Mouse (Mus musculus) left cerebral cortex, adult 2 months (tissue): ENCODE measurements around the gene Tnfsf13. TPM values are rescaled to one million over a fixed set of nuclear protein-coding genes. Genes with fewer than 3 reads are reported as not detected.

Experiments used
- DNase-seq, 2 experiments: peaks; one replicate each; pipeline ENCODE4 v3.0.0; 2021 to 2022; ENCODE audit warnings: low spot score in 2 of 2, mixed read lengths in 1 of 2; ENCODE audit errors: extremely low spot score in 1 of 2
- H3K27ac ChIP-seq: fragments of 200-600 bp; 2 replicates; pipeline ENCODE4 v1.8.1; 2022
- H3K4me3 ChIP-seq: fragments of 200-600 bp; 2 replicates; pipeline ENCODE4 v1.8.1; 2022
- CTCF ChIP-seq: fragments of 200-600 bp; IDR thresholded peaks from 2 replicates; pipeline ENCODE4 v1.8.1; 2022; ENCODE audit warnings: antibody characterized with exemption, mild to moderate bottlenecking, moderate library complexity
- intact Hi-C: fragments of 180-260 bp; cut with DNase I; formaldehyde crosslinking; loops from one replicate; pipeline ENCODE4 v1.15.1; 2025
- total RNA-seq, 2 experiments: library from RNA; stranded (reverse); gene quantifications; 2 replicates each; pipeline ENCODE4 v1.2.3; 2021

Gene Tnfsf13
- total RNA-seq, 2 experiments from 2014 or later, result 3.3 to 3.8 TPM

GRCm38 (mm10) chr11:69699595-69699994 lies 14.0 kb upstream of the Tnfsf13 start:
- TF ChIP-seq CTCF, result no peak
- no peak for DNase-seq
- intact Hi-C loops, result no loop called here
- H3K27ac ChIP-seq, result no peak overlapping the region
- H3K4me3 ChIP-seq, result no peak overlapping the region

DNA sequence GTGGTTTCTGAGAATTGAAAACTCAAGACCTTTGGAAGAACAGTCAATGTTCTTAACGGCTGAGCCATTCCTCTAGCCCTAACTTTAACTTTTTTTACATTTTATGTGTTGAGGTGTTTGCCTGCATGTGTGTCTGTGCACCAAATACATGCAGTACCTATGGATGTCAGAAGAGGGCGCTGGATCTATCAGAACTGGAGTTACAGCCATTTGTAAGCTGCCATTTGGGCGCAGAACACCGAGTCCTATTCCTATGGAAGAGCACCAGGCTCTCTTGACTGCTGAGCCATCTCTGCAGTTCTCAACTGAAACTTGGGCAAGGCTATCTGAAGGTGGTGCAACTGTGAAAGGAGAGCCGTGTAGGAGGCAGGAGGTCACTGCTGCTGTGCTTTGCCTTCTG lies 13.0 kb upstream of the Tnfsf13 start:
- DNase-seq, result no peak
- intact Hi-C loops, result no loop called here
- H3K27ac ChIP-seq, result no peak overlapping the region
- TF ChIP-seq CTCF, result no peak; the same call in 1 of the 2 replicates
- H3K4me3 ChIP-seq, result no peak overlapping the region

DNA sequence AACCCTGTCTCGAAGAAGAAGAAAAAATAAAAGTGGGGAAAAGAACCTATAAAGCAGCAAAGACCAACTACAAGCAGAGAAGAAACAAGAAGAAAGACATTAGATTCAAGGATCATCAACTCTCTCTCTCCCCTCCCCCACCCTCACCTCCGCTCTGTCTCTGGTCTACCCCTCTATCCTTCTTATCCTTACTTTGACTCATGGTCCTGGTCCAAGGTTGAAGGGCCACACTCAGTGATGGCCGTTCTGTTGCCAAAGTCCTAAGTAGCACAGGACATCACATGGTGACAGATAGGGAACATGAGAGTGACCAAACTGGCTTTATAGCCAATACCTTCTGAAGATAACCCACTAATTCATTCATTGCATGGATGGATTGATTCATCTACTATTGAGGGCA lies 11.8 kb upstream of the Tnfsf13 start:
- no peak overlapping the region for H3K4me3 ChIP-seq
- H3K27ac ChIP-seq, result no peak overlapping the region
- no peak for DNase-seq
- TF ChIP-seq CTCF, result no peak
- intact Hi-C loops, result no loop called here

DNA sequence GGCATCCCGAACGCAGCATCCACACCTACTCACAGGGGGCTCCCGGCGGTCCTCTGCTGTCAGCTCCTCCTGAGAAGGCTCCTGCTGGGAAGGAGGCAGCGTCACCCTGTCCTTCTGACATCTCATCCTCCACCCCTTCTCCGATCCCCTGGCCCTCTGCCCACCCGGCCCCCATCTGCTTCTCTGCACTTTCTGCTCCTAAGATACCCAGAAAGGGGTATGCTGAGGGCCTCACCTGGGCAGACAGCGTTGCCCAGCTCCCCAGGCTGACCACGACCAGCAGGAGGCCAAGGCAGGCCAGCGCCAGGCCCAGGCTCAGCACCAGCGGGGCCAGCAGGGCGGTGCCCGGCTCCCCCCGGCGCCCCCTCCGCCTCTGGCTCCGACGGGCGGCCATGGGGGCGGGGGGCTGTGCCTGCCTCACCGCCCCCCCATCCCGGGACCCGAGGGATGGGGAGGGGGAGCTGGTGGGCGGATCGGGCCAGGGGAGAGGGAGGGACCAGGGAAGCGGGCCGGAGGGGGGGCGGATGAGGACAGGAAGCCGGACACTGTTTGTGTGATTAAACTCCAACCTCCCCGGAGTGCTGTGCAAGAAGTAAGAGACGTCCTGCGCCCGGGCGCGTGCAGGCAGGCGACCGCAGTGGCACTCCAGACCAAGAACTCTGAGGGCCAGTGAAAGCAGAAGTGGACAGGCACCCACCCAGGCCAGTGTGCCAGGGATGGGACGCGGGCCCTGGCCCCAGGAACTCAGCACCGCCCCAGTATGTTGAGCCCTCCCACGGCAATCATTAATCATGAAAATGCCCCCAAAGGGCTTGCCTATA lies 10.0 kb upstream of the Tnfsf13 start, which contains the start of the genes Tnfsf12 and Tnfsfm13:
TSS of gene Tnfsf12 (minus strand) at position 489 of the 821 bp plus-strand sequence.
TSS of gene Tnfsfm13 (minus strand) at position 738 of the 821 bp plus-strand sequence.
- intact Hi-C loops, result no loop called here
- peak within 1 kb of the TSS; percentile 82 for H3K27ac ChIP-seq
- DNase-seq, result peak; percentile 37 to 55
- peak; percentile 15 for TF ChIP-seq CTCF
- H3K4me3 ChIP-seq, result peak within 1 kb of the TSS; percentile 60

DNA sequence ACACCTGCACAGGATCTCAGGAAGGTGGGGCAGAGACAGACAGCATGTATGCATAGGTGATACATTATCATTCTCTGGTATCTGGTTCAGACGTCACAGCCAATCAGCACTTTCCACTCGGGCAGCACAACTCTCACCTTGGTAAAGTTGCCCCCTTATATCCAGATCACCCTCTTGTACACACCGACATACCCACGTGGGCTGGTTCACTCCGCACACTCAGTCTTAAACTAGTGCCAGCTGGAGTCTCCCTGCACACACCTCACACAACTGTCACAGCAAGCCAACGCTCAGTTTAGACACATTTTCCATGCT lies 9.4 kb upstream of the Tnfsf13 start:
- intact Hi-C loops, result no loop called here
- DNase-seq, result peak in 1 of 2 experiments; percentile 44
- H3K27ac ChIP-seq, result peak overlapping the region; percentile 82
- TF ChIP-seq CTCF, result no peak
- peak overlapping the region; percentile 60 for H3K4me3 ChIP-seq

GRCm38 (mm10) chr11:69693421-69693965 lies 7.9 kb upstream of the Tnfsf13 start:
- no peak overlapping the region for H3K4me3 ChIP-seq
- DNase-seq, result no peak
- H3K27ac ChIP-seq, result no peak overlapping the region
- intact Hi-C loops, result no loop called here
- no peak for TF ChIP-seq CTCF

DNA sequence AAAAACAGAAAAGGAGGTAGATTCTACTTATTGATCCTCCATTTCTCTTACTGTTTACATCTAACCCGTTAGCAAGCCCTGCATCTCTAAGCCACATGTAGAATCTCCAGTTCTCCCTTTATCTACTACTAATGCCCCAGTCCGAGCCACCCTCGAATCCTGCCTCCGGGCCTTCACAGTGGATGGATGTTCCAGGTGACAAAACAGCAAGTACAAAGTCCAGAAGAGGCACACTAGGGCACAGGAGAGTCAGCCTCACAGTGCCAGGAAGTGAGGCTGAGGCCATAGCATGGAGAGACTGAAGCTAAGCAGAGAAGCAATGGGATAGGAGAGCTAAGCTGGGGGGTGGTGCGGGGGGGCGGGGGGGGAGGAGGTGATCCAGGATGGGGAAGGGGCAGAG lies 7.3 kb upstream of the Tnfsf13 start:
- no peak for TF ChIP-seq CTCF
- intact Hi-C loops, result no loop called here
- no peak overlapping the region for H3K4me3 ChIP-seq
- H3K27ac ChIP-seq, result no peak overlapping the region
- DNase-seq, result no peak

GRCm38 (mm10) chr11:69692196-69692811 lies 6.7 kb upstream of the Tnfsf13 start:
- intact Hi-C loops, result no loop called here
- no peak for TF ChIP-seq CTCF
- no peak for DNase-seq
- no peak overlapping the region for H3K4me3 ChIP-seq
- no peak overlapping the region for H3K27ac ChIP-seq

DNA sequence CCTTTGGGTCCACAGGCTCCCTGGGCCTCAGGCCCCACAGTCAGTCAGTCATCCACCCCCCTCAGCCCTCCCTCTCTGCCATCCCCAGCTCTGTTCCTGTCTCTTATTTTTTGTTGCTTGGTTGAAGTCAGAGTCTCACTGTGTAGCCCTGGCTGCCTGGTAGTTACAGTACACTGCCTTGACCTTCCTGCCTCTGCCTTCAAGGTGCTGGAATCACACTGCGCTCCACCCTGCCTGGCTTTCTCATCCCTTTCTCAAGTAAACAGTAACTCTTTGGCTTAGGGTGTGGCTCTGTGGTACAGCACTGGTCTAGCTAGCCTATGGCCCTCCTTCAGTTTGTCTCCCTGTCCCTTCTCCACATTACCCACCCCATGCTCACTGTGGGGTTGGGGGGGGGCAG lies 4.3 kb upstream of the Tnfsf13 start:
- intact Hi-C loops, result no loop called here
- Histone ChIP-seq H3K4me3 (no peak overlapping the region), H3K27ac (no peak overlapping the region)
- TF ChIP-seq CTCF, result no peak
- no peak for DNase-seq

DNA sequence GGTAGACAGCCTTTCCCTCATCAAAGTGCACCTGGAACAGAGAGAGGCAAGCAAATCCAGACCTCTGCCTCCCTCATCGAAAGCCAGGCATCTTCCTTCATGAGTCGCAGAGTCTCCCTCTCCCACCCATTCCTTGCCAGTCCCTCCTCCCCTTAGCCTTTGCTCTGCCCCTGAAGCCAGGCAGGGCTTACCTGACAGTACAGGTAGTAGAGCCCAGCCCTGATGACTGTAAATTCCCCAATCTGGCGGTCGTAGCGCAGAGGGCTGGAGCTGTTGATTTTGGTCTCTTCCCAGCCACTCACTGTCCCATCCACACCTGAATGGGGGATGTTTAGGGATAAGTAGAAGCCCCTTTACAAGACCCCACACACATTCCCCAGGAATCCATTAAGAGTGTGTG lies 1.5 kb upstream of the Tnfsf13 start:
- Histone ChIP-seq H3K27ac (no peak overlapping the region; the same call in 1 of the 2 replicates), H3K4me3 (no peak overlapping the region)
- intact Hi-C loops, result no loop called here
- TF ChIP-seq CTCF, result no peak
- DNase-seq, result no peak

DNA sequence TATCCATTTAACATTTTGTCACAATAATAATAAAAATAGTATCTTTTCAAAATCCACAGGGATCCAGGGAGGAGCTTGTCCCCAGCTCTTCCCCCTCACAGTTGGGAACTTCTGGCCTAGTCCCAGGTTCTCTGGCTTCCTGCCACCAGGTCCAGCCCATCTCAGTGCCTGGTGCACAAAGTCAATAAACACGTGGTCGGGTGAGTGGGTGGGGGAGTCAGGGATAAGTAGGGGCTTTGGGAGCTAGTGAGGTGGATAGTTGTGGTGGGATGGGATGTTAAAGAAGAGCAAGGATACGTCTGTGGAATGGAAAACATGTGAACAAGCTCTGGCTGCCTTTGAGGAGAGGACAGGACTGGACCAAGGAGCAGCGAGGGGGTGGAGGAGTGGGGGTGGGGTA lies 793 bp upstream of the Tnfsf13 start:
- no peak for TF ChIP-seq CTCF
- no peak overlapping the region for H3K4me3 ChIP-seq
- no peak for DNase-seq
- intact Hi-C loops, result no loop called here
- peak overlapping the region; percentile 88; the same call in 1 of the 2 replicates for H3K27ac ChIP-seq

GRCm38 (mm10) chr11:69684936-69685335 lies 648 bp downstream of the Tnfsf13 start:
- no peak overlapping the region for H3K4me3 ChIP-seq
- H3K27ac ChIP-seq, result peak overlapping the region; percentile 88
- TF ChIP-seq CTCF, result no peak
- DNase-seq, result no peak
- intact Hi-C loops, result loop anchor here (5.0 kb wide), 1 partner anchor 152 kb away; the partner anchor contains the start of genes Nlgn2 and Tmem256
